Mouse (Mus musculus) limb, embryonic 14.5 days (tissue): ENCODE results near the gene 4930558C23Rik. TPM values are rescaled to one million over a fixed set of nuclear protein-coding genes. Genes with fewer than 3 reads are reported as not detected.
"Not testable (repeated sequence)": the region's sequence is repeated elsewhere in the genome, so short reads cannot be mapped to it uniquely, and the experiment has no call there.

Experiments used
- ATAC-seq: fragments of 200-750 bp; cut with Nextera tagmentation; 2 replicates; pipeline ENCODE4 v1.8.0; 2017; ENCODE audit warnings: low read depth, moderate number of reproducible peaks, moderate TSS enrichment; ENCODE audit not compliant: low FRiP score
- DNase-seq: peaks from one replicate; pipeline ENCODE4 v3.0.0-alpha.2; 2015; ENCODE audit warnings: low spot score
- H3K27ac ChIP-seq: fragments of 300-500 bp; sonication (generic); replicated peaks from 2 replicates; pipeline ENCODE4 v1.5.1; 2014; ENCODE audit warnings: low read depth, mild to moderate bottlenecking, low read length, moderate library complexity, mixed read lengths
- H3K27me3 ChIP-seq: fragments of 300-500 bp; sonication (generic); 2 replicates; pipeline ENCODE4 v1.6.1; 2014; ENCODE audit warnings: low read length, mixed read lengths; ENCODE audit not compliant: control insufficient read depth, insufficient read depth
- H3K36me3 ChIP-seq: fragments of 300-500 bp; sonication (generic); 2 replicates; pipeline ENCODE4 v1.6.1; 2014; ENCODE audit warnings: mild to moderate bottlenecking, low read length, moderate library complexity, mixed read lengths; ENCODE audit not compliant: control insufficient read depth, insufficient read depth
- H3K4me1 ChIP-seq: fragments of 300-500 bp; sonication (generic); 2 replicates; pipeline ENCODE4 v1.6.1; 2014; ENCODE audit warnings: antibody characterized with exemption, low read length, mixed read lengths; ENCODE audit not compliant: control insufficient read depth, insufficient read depth
- H3K4me2 ChIP-seq: fragments of 300-500 bp; sonication (generic); replicated peaks from 2 replicates; pipeline ENCODE4 v1.6.1; 2014; ENCODE audit warnings: low read depth, mild to moderate bottlenecking, low read length, moderate library complexity; ENCODE audit not compliant: severe bottlenecking
- H3K4me3 ChIP-seq: fragments of 300-500 bp; sonication (generic); replicated peaks from 2 replicates; pipeline ENCODE4 v1.5.1; 2014; ENCODE audit warnings: low read length
- H3K9ac ChIP-seq: fragments of 300-500 bp; sonication (generic); 2 replicates; pipeline ENCODE4 v1.6.1; 2014; ENCODE audit warnings: mild to moderate bottlenecking, low read depth, low read length, moderate library complexity; ENCODE audit not compliant: severe bottlenecking
- H3K9me3 ChIP-seq: fragments of 300-500 bp; sonication (generic); 2 replicates; pipeline ENCODE4 v1.6.1; 2016; ENCODE audit warnings: low read length; ENCODE audit not compliant: control insufficient read depth
- POLR2A ChIP-seq: fragments of 200-500 bp; IDR thresholded peaks from 2 replicates; pipeline ENCODE4 v1.8.0; 2012; ENCODE audit warnings: inconsistent platforms, mild to moderate bottlenecking, moderate library complexity, borderline replicate concordance; ENCODE audit not compliant: insufficient read depth, insufficient read length; ENCODE audit errors: extremely low read depth
- WGBS: fragments of 180-500 bp; shearing (Covaris S2); extraction: QIAGEN DNeasy Blood & Tissue Kit; methylation state at CpG from one replicate; pipeline ENCODE4 v1.1.7; 2014; 5-methylcytosine and 5-hydroxymethylcytosine counted together
- polyA plus RNA-seq, 2 experiments: library from polyadenylated mRNA; depleted of rRNA in 1 of 2; stranded (reverse) in 1 of 2; unstranded in 1 of 2; fragments of >200 nt; fragmentation: Nextera tagmentation in 1 of 2; extraction: Ambion mirVana in 1 of 2; gene quantifications; 2 replicates each; pipeline versions ENCODE4 v1.2.1 to v1.2.3; 2012 to 2014

Gene 4930558C23Rik
- polyA plus RNA-seq, 2 experiments: 0.18 TPM; not detected in 1

GRCm38 (mm10) chr3:95349491-95349890 is 53.1 kb downstream of the 4930558C23Rik start:
- H3K9me3 ChIP-seq: no peaks in the 10 kb centered on the region
- H3K27me3 ChIP-seq: no peaks in the 10 kb centered on the region
- no peak for DNase-seq
- no peak overlapping the region for H3K9ac ChIP-seq
- no peak for TF ChIP-seq POLR2A
- H3K4me1 ChIP-seq: no peaks in the 10 kb centered on the region
- H3K4me2 ChIP-seq: no peak overlapping the region
- no peak overlapping the region for H3K4me3 ChIP-seq
- peaks cover 80% of the 10 kb centered on the region for H3K36me3 ChIP-seq
- no peak for ATAC-seq
- H3K27ac ChIP-seq: no peak overlapping the region

DNA sequence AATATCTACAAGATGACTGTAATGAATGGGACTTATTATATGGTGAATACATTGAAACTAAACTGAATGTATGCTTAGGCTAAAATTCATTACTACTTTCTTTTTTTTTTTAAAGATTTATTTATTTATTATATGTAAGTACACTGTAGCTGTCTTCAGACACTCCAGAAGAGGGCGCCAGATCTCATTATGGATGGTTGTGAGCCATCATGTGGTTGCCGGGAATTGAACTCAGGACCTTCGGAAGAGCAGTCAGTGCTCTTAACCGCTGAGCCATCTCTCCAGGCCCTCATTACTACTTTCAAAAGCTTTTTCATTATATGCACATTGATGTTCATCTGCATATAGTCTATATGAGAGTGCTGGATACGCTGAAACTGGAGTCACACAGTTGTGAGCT is 54.3 kb downstream of the 4930558C23Rik start:
- ATAC-seq, H3K4me2 ChIP-seq, DNase-seq, H3K4me1 ChIP-seq, H3K27me3 ChIP-seq, H3K27ac ChIP-seq, H3K4me3 ChIP-seq, H3K9ac ChIP-seq, H3K9me3 ChIP-seq: not testable (repeated sequence)
- 94% methylated on average over 5 of the region's 5 CpGs for WGBS
- H3K36me3 ChIP-seq: peaks cover 77% of the 10 kb centered on the region

DNA sequence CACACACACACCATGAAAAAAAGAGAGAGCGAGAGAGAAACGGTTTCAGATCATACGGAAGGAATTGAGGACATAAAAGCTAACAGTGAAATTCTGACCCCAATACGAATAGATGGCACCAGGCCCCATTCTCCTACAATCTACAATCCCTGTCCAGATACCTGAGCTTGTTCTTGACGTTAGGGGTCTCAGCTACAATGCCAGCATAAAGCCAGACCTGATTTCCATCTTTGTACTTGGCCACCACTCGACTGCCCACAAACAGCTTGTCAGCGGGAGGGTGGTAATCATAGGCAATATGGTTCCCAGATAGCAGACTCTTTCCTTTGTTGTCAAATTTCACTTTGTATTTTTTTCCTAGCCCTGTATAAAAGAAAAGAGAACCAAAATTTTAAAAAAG is 56.2 kb downstream of the 4930558C23Rik start:
- TF ChIP-seq POLR2A: no peak

GRCm38 (mm10) chr3:95343356-95344000 is 59.2 kb downstream of the 4930558C23Rik start:
- peaks cover 86% of the 10 kb centered on the region for H3K36me3 ChIP-seq
- DNase-seq, H3K9ac ChIP-seq, H3K4me3 ChIP-seq, H3K4me2 ChIP-seq, H3K4me1 ChIP-seq, ATAC-seq, H3K27ac ChIP-seq, H3K27me3 ChIP-seq, H3K9me3 ChIP-seq: not testable (repeated sequence)
- WGBS: 96% methylated on average over 9 of the region's 9 CpGs

More for the DNA sequence above, 56.2 kb downstream of the 4930558C23Rik start:
- Histone ChIP-seq H3K27me3 (no peaks in the 10 kb centered on the region), H3K4me1 (no peaks in the 10 kb centered on the region), H3K4me2 (no peak overlapping the region), H3K9me3 (no peaks in the 10 kb centered on the region), H3K9ac (no peak overlapping the region), H3K36me3 (peaks cover 76% of the 10 kb centered on the region), H3K27ac (no peak overlapping the region), H3K4me3 (no peak overlapping the region)
- no peak for ATAC-seq
- DNase-seq: no peak
- WGBS: 94% methylated on average over 7 of the region's 7 CpGs

DNA sequence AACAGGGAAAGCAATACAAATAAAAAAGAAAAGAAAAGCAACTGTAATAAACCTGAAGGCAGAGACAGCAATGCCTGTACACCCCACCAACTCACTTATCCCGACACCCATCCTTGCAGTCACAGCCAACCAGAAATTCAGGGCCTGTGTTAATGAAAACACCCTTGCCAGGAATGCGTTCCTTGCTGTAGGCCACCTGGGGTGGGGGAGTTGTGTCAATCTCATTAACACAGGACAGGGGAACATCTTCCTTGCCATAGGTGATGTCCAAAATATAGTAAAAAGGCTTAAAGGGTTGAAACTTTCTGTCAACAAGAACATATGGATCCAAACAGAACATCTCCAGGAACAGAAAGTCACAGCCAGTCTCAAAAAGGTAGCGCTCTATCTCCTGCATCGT is 64.4 kb downstream of the 4930558C23Rik start:
- Histone ChIP-seq H3K27ac (no peak overlapping the region), H3K4me3 (no peak overlapping the region), H3K4me2 (no peak overlapping the region), H3K36me3 (peaks cover 98% of the 10 kb centered on the region), H3K9me3 (no peaks in the 10 kb centered on the region), H3K27me3 (no peaks in the 10 kb centered on the region), H3K9ac (no peak overlapping the region), H3K4me1 (no peaks in the 10 kb centered on the region)
- WGBS: 93% methylated on average over 4 of the region's 4 CpGs
- no peak for ATAC-seq
- TF ChIP-seq POLR2A: no peak
- DNase-seq: no peak

DNA sequence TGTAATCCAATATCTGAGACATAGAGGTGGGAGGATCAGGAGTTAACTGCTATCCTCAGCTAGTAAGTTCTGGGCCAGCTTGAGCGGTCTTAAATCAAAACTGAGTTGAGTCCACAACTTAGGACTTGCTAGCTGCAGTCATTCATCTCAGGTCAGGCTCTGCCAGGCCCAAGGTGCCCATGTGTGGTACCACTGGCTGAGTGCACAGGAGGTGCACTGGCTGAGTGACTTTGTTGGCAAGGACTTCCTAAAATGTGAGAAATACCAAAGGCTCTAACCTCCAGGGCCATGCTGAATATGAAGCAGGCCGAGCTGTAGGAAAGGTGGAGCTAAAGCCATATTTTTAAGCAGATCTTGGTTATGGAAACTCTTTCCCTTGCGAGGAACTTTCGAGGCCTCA is 65.3 kb downstream of the 4930558C23Rik start:
- Histone ChIP-seq H3K27ac (no peak overlapping the region), H3K4me1 (no peaks in the 10 kb centered on the region), H3K4me2 (no peak overlapping the region), H3K27me3 (no peaks in the 10 kb centered on the region), H3K4me3 (no peak overlapping the region), H3K9ac (no peak overlapping the region), H3K9me3 (no peaks in the 10 kb centered on the region), H3K36me3 (peaks cover 98% of the 10 kb centered on the region)
- ATAC-seq: no peak
- TF ChIP-seq POLR2A: no peak
- no peak for DNase-seq
- WGBS: 92% methylated on average over 4 of the region's 4 CpGs

Other genes starting within 250 kb of the 4930558C23Rik start
- gene Sema6c, start 242.4 kb downstream of the 4930558C23Rik start, polyA plus RNA-seq (2012; rRNA removed): 56.5 and 79.0 TPM in 2 replicates
- gene Sema6c, start 242.4 kb downstream of the 4930558C23Rik start, polyA plus RNA-seq (2014; fragmentation: Nextera tagmentation; extraction: Ambion mirVana): 14.0 and 15.7 TPM in 2 replicates
- 26.2 and 26.4 TPM in 2 replicates for gene Gabpb2, start 184.9 kb downstream of the 4930558C23Rik start, polyA plus RNA-seq (2012; rRNA removed)
- gene Gabpb2, start 184.9 kb downstream of the 4930558C23Rik start, polyA plus RNA-seq (2014; fragmentation: Nextera tagmentation; extraction: Ambion mirVana): 9.7 and 11.5 TPM in 2 replicates
- 76.1 and 93.1 TPM in 2 replicates for gene Cdc42se1, start 174.1 kb downstream of the 4930558C23Rik start, polyA plus RNA-seq (2012; rRNA removed)
- gene Cdc42se1, start 174.1 kb downstream of the 4930558C23Rik start, polyA plus RNA-seq (2014; fragmentation: Nextera tagmentation; extraction: Ambion mirVana): 119 and 126 TPM in 2 replicates
- gene Mllt11, start 170.7 kb downstream of the 4930558C23Rik start, polyA plus RNA-seq (2012; rRNA removed): 38.5 and 42.4 TPM in 2 replicates
- 16.7 and 17.4 TPM in 2 replicates for gene Mllt11, start 170.7 kb downstream of the 4930558C23Rik start, polyA plus RNA-seq (2014; fragmentation: Nextera tagmentation; extraction: Ambion mirVana)
- 0.87 and 0.89 TPM in 2 replicates for gene Gm128, start 161.2 kb downstream of the 4930558C23Rik start, polyA plus RNA-seq (2012; rRNA removed)
- gene Gm128, start 161.2 kb downstream of the 4930558C23Rik start, polyA plus RNA-seq (2014; fragmentation: Nextera tagmentation; extraction: Ambion mirVana): 0.50 and 0.63 TPM in 2 replicates
- gene Bnipl, start 151.6 kb downstream of the 4930558C23Rik start, polyA plus RNA-seq (2012; rRNA removed): 6.8 and 12.0 TPM in 2 replicates
- 11.7 and 13.3 TPM in 2 replicates for gene Bnipl, start 151.6 kb downstream of the 4930558C23Rik start, polyA plus RNA-seq (2014; fragmentation: Nextera tagmentation; extraction: Ambion mirVana)
- gene Mindy1, start 121.5 kb downstream of the 4930558C23Rik start, polyA plus RNA-seq (2012; rRNA removed): 45.8 and 57.9 TPM in 2 replicates
- gene Mindy1, start 121.5 kb downstream of the 4930558C23Rik start, polyA plus RNA-seq (2014; fragmentation: Nextera tagmentation; extraction: Ambion mirVana): 45.6 and 47.5 TPM in 2 replicates
- 31.5 and 38.0 TPM in 2 replicates for gene Prune1, start 120.8 kb downstream of the 4930558C23Rik start, polyA plus RNA-seq (2012; rRNA removed)
- 21.8 and 24.0 TPM in 2 replicates for gene Prune1, start 120.8 kb downstream of the 4930558C23Rik start, polyA plus RNA-seq (2014; fragmentation: Nextera tagmentation; extraction: Ambion mirVana)
- 3.8 and 4.7 TPM in 2 replicates for gene Anxa9, start 95.7 kb downstream of the 4930558C23Rik start, polyA plus RNA-seq (2012; rRNA removed)
- 4.7 and 4.9 TPM in 2 replicates for gene Anxa9, start 95.7 kb downstream of the 4930558C23Rik start, polyA plus RNA-seq (2014; fragmentation: Nextera tagmentation; extraction: Ambion mirVana)
- 183 TPM in 2 replicates for gene Cers2, start 88.0 kb downstream of the 4930558C23Rik start, polyA plus RNA-seq (2012; rRNA removed)
- 140 and 155 TPM in 2 replicates for gene Cers2, start 88.0 kb downstream of the 4930558C23Rik start, polyA plus RNA-seq (2014; fragmentation: Nextera tagmentation; extraction: Ambion mirVana)
- gene Setdb1, start 45.6 kb downstream of the 4930558C23Rik start, polyA plus RNA-seq (2012; rRNA removed): 56.2 and 57.9 TPM in 2 replicates
- gene Setdb1, start 45.6 kb downstream of the 4930558C23Rik start, polyA plus RNA-seq (2014; fragmentation: Nextera tagmentation; extraction: Ambion mirVana): 44.2 and 51.7 TPM in 2 replicates
- 57.1 and 70.3 TPM in 2 replicates for gene Arnt, start 31.5 kb upstream of the 4930558C23Rik start, polyA plus RNA-seq (2012; rRNA removed)
- gene Arnt, start 31.5 kb upstream of the 4930558C23Rik start, polyA plus RNA-seq (2014; fragmentation: Nextera tagmentation; extraction: Ambion mirVana): 37.9 and 44.8 TPM in 2 replicates
- gene Ctsk, start 96.4 kb upstream of the 4930558C23Rik start, polyA plus RNA-seq (2012; rRNA removed): 53.2 and 65.1 TPM in 2 replicates
- 82.1 and 103 TPM in 2 replicates for gene Ctsk, start 96.4 kb upstream of the 4930558C23Rik start, polyA plus RNA-seq (2014; fragmentation: Nextera tagmentation; extraction: Ambion mirVana)
- gene Ctss, start 123.9 kb upstream of the 4930558C23Rik start, polyA plus RNA-seq (2012; rRNA removed): 10.9 and 14.2 TPM in 2 replicates
- 23.6 and 24.3 TPM in 2 replicates for gene Ctss, start 123.9 kb upstream of the 4930558C23Rik start, polyA plus RNA-seq (2014; fragmentation: Nextera tagmentation; extraction: Ambion mirVana)
- gene Hormad1, start 156.8 kb upstream of the 4930558C23Rik start, polyA plus RNA-seq (2012; rRNA removed): not detected in 2 replicates
- not detected in 2 replicates for gene Hormad1, start 156.8 kb upstream of the 4930558C23Rik start, polyA plus RNA-seq (2014; fragmentation: Nextera tagmentation; extraction: Ambion mirVana)
- gene Golph3l, start 186.1 kb upstream of the 4930558C23Rik start, polyA plus RNA-seq (2012; rRNA removed): 19.0 and 23.8 TPM in 2 replicates
- 32.2 and 34.7 TPM in 2 replicates for gene Golph3l, start 186.1 kb upstream of the 4930558C23Rik start, polyA plus RNA-seq (2014; fragmentation: Nextera tagmentation; extraction: Ambion mirVana)
- 32.6 and 43.4 TPM in 2 replicates for gene Ensa, start 222.2 kb upstream of the 4930558C23Rik start, polyA plus RNA-seq (2012; rRNA removed)
- 67.8 and 74.7 TPM in 2 replicates for gene Ensa, start 222.2 kb upstream of the 4930558C23Rik start, polyA plus RNA-seq (2014; fragmentation: Nextera tagmentation; extraction: Ambion mirVana)